Mouse (Mus musculus) lung, adult 2 months (tissue): ENCODE measurements around the gene Axl.

Experiments used
- CTCF ChIP-seq: fragments of 200-500 bp; IDR thresholded peaks from 2 replicates; pipeline ENCODE4 v1.5.1; 2011; ENCODE audit warnings: mild to moderate bottlenecking, low read length, control low read depth; ENCODE audit not compliant: insufficient read depth
- POLR2A ChIP-seq: fragments of 200-500 bp; IDR thresholded peaks from 2 replicates; pipeline ENCODE4 v1.6.1; 2011; ENCODE audit warnings: low read depth, mild to moderate bottlenecking, control low read depth, low read length, borderline replicate concordance; ENCODE audit errors: extremely low read depth

DNA sequence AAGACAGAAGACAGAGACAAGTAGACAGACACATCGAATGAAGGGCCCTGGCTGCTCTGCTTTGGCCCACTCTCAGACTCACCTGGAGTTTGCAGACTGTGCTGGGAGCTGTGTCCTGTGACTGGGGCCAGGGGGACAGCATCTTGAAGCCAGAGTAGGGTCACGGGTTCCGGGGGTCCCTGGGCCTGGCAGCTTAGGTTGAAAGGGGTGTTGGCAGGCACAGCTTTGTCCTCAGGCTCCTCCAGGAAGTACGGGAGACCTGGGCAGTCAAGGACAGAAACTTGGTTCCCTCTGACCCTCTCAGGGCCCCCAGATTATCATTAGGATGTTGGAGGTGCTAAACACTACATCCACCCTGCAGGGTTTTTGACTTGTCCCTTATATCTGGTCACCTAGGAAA is 2.8 kb downstream of the Axl start:
- TF ChIP-seq CTCF (no peak), POLR2A (no peak)
